Comparison of ENCODE assay signal across 8 mouse cellular contexts in the genomic region with DNA sequence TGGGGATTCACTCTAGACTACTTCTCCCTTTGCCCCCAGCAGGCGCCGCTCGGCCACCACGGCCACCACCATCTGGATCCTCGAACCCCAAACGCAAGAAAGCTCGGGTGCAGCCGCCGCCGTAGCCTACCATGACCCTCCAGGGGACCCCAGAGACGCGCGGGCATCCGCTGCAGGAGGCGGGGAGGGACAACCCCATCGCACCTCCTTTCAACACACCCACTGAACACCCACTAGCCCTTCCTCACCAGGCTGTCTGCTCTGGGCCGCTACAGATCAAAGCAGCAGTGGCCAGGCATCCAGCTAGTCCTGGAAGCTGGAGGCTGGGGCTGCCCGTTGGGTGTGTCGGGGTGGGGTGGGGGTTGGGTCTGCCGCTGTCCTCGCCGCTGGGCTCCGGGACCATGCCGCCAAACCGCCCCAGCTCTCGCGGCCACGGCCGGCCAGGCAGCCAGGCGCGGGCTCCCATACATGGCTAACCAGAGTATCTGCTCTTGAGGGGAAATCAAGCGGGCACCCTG. TPM values are rescaled to one million over a fixed set of nuclear protein-coding genes. Genes with fewer than 3 reads are reported as not detected.
DNase-seq lines count a peak whose midpoint lies in the region; ATAC-seq lines count a peak whose summit lies in the region.

No protein-coding gene starts in this region.

- H3K9me3 ChIP-seq in limb, embryonic 11.5 days (ENCODE audit: control insufficient read depth, low read length) = no peaks in the 10 kb centered on the region
- no peaks in the 10 kb centered on the region for H3K9me3 ChIP-seq in neural tube, embryonic 15.5 days (replicated peaks)

- H3K4me1 ChIP-seq in limb, embryonic 11.5 days (ENCODE audit: control insufficient read depth, insufficient read depth, low read length) = peaks cover 23% of the 10 kb centered on the region
- peaks cover 80% of the 10 kb centered on the region for H3K4me1 ChIP-seq in neural tube, embryonic 15.5 days

- peak overlapping the region; percentile 99 for H3K4me2 ChIP-seq in limb, embryonic 11.5 days (ENCODE audit: low read depth, severe bottlenecking)
- H3K4me2 ChIP-seq in neural tube, embryonic 15.5 days = peak overlapping the region; percentile 96

- no peak for ATAC-seq in limb, embryonic 11.5 days (ENCODE audit: insufficient number of reproducible peaks, low FRiP score, low TSS enrichment, low read depth)
- ATAC-seq in neural tube, embryonic 15.5 days (ENCODE audit: low FRiP score) = peak; percentile 9; the same call in 1 of the 2 replicates

- H3K9ac ChIP-seq in limb, embryonic 11.5 days (ENCODE audit: low read length) = peak overlapping the region; percentile 17; the same call in 1 of the 2 replicates
- H3K9ac ChIP-seq in neural tube, embryonic 15.5 days (replicated peaks) = peak overlapping the region; percentile 77

- H3K27me3 ChIP-seq in limb, embryonic 11.5 days (ENCODE audit: control insufficient read depth, insufficient read depth, low read length) = peaks cover 28% of the 10 kb centered on the region
- H3K27me3 ChIP-seq in neural tube, embryonic 15.5 days (replicated peaks) = no peaks in the 10 kb centered on the region; the same call in 1 of the 2 replicates

- WGBS in limb, embryonic 11.5 days = under 1% methylated on average over 32 of the region's 32 CpGs
- WGBS in neural tube, embryonic 15.5 days = under 1% methylated on average over 32 of the region's 32 CpGs

- no peaks in the 10 kb centered on the region for H3K36me3 ChIP-seq in limb, embryonic 11.5 days (ENCODE audit: control insufficient read depth, insufficient read depth, low read length)
- no peaks in the 10 kb centered on the region for H3K36me3 ChIP-seq in neural tube, embryonic 15.5 days

- peak overlapping the region; percentile 57 for H3K4me3 ChIP-seq in limb, embryonic 11.5 days (ENCODE audit: low read depth, low read length)
- peak overlapping the region; percentile 66 for H3K4me3 ChIP-seq in neural tube, embryonic 15.5 days (replicated peaks)

- DNase-seq in adrenal gland, postnatal 10 days = peak; percentile 26
- DNase-seq in adrenal gland, adult 18-20 months (ENCODE audit: low spot score in 2 of 2) = no peak
- DNase-seq in right cerebral cortex, postnatal 14 days = peak; percentile 34
- DNase-seq in right cerebral cortex, adult 18-20 months = no peak
- DNase-seq in limb, embryonic 11.5 days (ENCODE audit: low spot score) = peak; percentile 51
- DNase-seq in layer of hippocampus, postnatal 14 days (ENCODE audit: low spot score in 2 of 2) = no peak
- no peak for DNase-seq in thymus, postnatal 14 days

- no peak overlapping the region for H3K27ac ChIP-seq in limb, embryonic 11.5 days (replicated peaks; ENCODE audit: low read depth, low read length)
- 0 out of 2 replicates have a peak overlapping the region, but pooled peaks have one; percentile 33 for H3K27ac ChIP-seq in neural tube, embryonic 15.5 days (replicated peaks)

RNA-seq across cellular contexts. Expression of a gene that starts 1.9 kb away (rescaled TPM):
- 1 to 10 TPM; 4.9 to 5.4 TPM for total RNA-seq in adrenal gland, postnatal 10 days (2021)
- 1 to 10 TPM; 1.8 to 6.2 TPM for total RNA-seq in adrenal gland, adult 18-20 months (2021)
- polyA plus RNA-seq in limb, embryonic 11.5 days (2014; fragmentation: Nextera tagmentation; extraction: Ambion mirVana) = 0.60 and 0.70 TPM in 2 replicates
- polyA plus RNA-seq in neural tube, embryonic 15.5 days (2015; fragmentation: Nextera tagmentation; extraction: Ambion mirVana) = 3.7 and 4.6 TPM in 2 replicates
- total RNA-seq in layer of hippocampus, postnatal 14 days (2021) = 10 to 100 TPM; 26.2 to 33.6 TPM

Comparison
In these comparisons a context has a peak if more than half of its experiments do, and no peak if none do; other contexts are left out.
1. DNase-seq: peak in adrenal gland, postnatal 10 days (single experiment), right cerebral cortex, postnatal 14 days (single experiment) and limb, embryonic 11.5 days (single experiment); none in adrenal gland, adult 18-20 months (0 of 2), right cerebral cortex, adult 18-20 months (single experiment), layer of hippocampus, postnatal 14 days (0 of 2) and thymus, postnatal 14 days (single experiment).